Mouse (Mus musculus) stomach, embryonic 14.5 days (tissue): ENCODE results near the gene Aldh1b1. TPM values are rescaled to one million over a fixed set of nuclear protein-coding genes. Genes with fewer than 3 reads are reported as not detected.

Source experiments
- ATAC-seq: fragments of 200-750 bp; cut with Nextera tagmentation; 2 replicates; pipeline ENCODE4 v1.8.0; 2017; ENCODE audit warnings: low read depth, moderate TSS enrichment; ENCODE audit not compliant: insufficient number of reproducible peaks, insufficient read depth, low FRiP score
- H3K27ac ChIP-seq: fragments of 300-500 bp; sonication (generic); 2 replicates; pipeline ENCODE4 v1.5.1; 2014; ENCODE audit warnings: mild to moderate bottlenecking, low read length, moderate library complexity, mixed read lengths
- H3K27me3 ChIP-seq: fragments of 300-500 bp; sonication (generic); 2 replicates; pipeline ENCODE4 v1.6.1; 2014; ENCODE audit warnings: low read length, control low read depth, mixed read lengths; ENCODE audit not compliant: control insufficient read depth, insufficient read depth
- H3K36me3 ChIP-seq: fragments of 300-500 bp; sonication (generic); 2 replicates; pipeline ENCODE4 v1.6.1; 2014; ENCODE audit warnings: mild to moderate bottlenecking, control low read depth, low read length, moderate library complexity, mixed read lengths; ENCODE audit not compliant: control insufficient read depth, insufficient read depth
- H3K4me1 ChIP-seq: fragments of 300-500 bp; sonication (generic); 2 replicates; pipeline ENCODE4 v1.6.1; 2014; ENCODE audit warnings: low read length, control low read depth, mixed read lengths; ENCODE audit not compliant: control insufficient read depth, insufficient read depth
- H3K4me2 ChIP-seq: fragments of 300-500 bp; sonication (generic); replicated peaks from 2 replicates; pipeline ENCODE4 v1.6.1; 2014; ENCODE audit warnings: low read depth, low read length, control low read depth
- H3K4me3 ChIP-seq: fragments of 300-500 bp; sonication (generic); 2 replicates; pipeline ENCODE4 v1.5.1; 2014; ENCODE audit warnings: low read depth, low read length, control low read depth
- H3K9ac ChIP-seq: fragments of 300-500 bp; sonication (generic); replicated peaks from 2 replicates; pipeline ENCODE4 v1.6.1; 2014; ENCODE audit warnings: low read depth, mild to moderate bottlenecking, control low read depth, low read length, moderate library complexity, mixed read lengths
- H3K9me3 ChIP-seq: fragments of 300-500 bp; sonication (generic); 2 replicates; pipeline ENCODE4 v1.6.1; 2016; ENCODE audit warnings: low read depth, low read length, control low read depth; ENCODE audit not compliant: control insufficient read depth
- WGBS: fragments of 180-500 bp; shearing (Covaris S2); extraction: QIAGEN DNeasy Blood & Tissue Kit; methylation state at CpG from one replicate; pipeline ENCODE4 v1.1.7; 2014; 5-methylcytosine and 5-hydroxymethylcytosine counted together
- polyA plus RNA-seq: library from polyadenylated mRNA; unstranded; fragments of >200 nt; fragmentation: Nextera tagmentation; extraction: Ambion mirVana; gene quantifications from 2 replicates; pipeline ENCODE4 v1.2.1, GENCODE M21; 2014

Aldh1b1 gene
- polyA plus RNA-seq, 1 experiment from 2014 or later: 5.0 TPM

DNA sequence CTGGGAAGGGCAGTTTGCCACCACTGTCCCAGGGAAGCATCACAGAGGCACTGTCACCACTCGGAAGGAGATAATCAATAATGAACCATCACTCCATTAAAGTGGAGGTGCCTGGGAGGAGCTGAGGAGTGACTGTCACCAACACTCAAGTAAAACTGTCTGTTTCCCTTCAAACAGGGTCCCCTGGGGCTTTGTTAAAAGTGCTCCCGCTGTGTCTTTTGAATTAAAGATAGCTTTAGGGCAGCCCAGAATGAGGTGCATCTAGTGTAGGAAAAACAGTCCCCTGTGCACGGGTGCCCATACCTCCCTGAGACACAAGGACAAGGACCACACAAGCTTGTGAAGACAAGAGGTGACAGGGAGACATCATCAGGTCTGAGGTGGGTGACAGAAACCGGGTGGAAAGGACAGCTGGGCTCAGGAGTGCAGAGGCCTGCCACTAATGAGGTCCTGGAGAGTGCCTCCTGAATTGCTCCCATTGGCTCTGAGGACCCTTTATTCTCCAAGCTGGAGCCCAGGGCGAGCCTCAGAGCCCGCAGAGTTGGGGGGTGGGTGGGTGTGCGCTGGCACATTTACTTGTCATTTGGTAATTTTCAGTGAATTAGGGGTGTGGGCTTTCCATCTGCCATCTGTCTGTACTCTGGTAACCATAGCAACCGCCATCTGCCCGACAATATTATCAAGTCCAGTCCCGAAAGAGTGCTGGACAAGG is 25.4 kb downstream of the Aldh1b1 start:
- no peak for ATAC-seq
- no peak overlapping the region for H3K27ac ChIP-seq
- H3K36me3 ChIP-seq: no peaks in the 10 kb centered on the region
- H3K4me1 ChIP-seq: peaks cover 10% of the 10 kb centered on the region; the same call in 1 of the 2 replicates
- no peak overlapping the region for H3K9ac ChIP-seq
- 11% methylated on average over 10 of the region's 10 CpGs for WGBS
- H3K27me3 ChIP-seq: peaks cover 45% of the 10 kb centered on the region
- no peak overlapping the region for H3K4me3 ChIP-seq
- no peaks in the 10 kb centered on the region for H3K9me3 ChIP-seq
- no peak overlapping the region for H3K4me2 ChIP-seq

DNA sequence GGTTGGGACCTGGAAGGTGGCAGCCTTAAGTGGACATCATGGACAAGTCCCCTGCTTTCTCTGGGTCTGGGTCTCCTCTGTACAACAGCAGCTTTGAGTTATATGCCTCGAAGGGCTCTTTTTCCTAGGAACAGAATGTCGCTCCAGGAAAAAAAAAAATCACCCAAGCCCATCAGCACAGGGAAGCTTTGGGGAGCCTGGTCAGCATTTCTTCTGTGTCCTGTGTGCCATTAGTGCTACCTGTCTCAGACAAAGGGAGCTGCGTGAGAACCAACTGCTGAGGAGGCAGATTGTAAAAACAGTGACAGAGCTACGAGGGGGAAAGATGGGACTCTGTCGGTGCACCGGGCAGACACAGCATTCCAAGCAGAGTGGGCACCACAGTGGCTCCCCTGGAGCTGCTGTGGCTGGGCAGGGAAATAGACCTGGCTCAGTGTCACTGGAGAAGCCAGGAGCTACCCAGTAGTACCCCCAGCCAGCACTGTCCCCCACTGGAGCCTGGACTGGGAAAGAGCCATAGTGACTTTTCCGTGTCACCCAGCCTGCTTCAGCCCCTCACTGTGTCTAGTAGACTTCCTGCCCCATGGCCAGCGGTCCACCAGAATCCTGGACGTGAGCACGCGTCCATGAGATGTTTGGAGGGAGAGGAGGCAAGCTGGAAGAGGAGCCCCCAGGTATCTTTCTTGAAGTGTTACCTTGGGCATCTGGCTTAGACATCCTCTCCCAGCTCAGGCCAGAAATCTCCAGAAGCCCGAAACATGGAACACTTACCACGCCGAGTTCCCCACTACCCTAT is 26.1 kb downstream of the Aldh1b1 start:
- WGBS: 34% methylated on average over 14 of the region's 14 CpGs
- H3K27ac ChIP-seq: no peak overlapping the region
- H3K4me1 ChIP-seq: peaks cover 3% of the 10 kb centered on the region; the same call in 1 of the 2 replicates
- H3K36me3 ChIP-seq: no peaks in the 10 kb centered on the region
- H3K4me3 ChIP-seq: no peak overlapping the region
- H3K27me3 ChIP-seq: peaks cover 45% of the 10 kb centered on the region
- no peak overlapping the region for H3K4me2 ChIP-seq
- ATAC-seq: no peak
- H3K9me3 ChIP-seq: no peaks in the 10 kb centered on the region
- no peak overlapping the region for H3K9ac ChIP-seq

GRCm38 (mm10) chr4:45826275-45827040 is 27.6 kb downstream of the Aldh1b1 start, which contains the start of gene Igfbpl1:
TSS of gene Igfbpl1 (minus strand) at chr4:45826923.
- no peak within 1 kb of the TSS for H3K27ac ChIP-seq
- H3K27me3 ChIP-seq: peaks cover 45% of the 10 kb centered on the region
- H3K4me1 ChIP-seq: peaks cover 3% of the 10 kb centered on the region; the same call in 1 of the 2 replicates
- H3K4me3 ChIP-seq: peak within 1 kb of the TSS; percentile 40
- H3K9me3 ChIP-seq: no peaks in the 10 kb centered on the region
- WGBS: 1% methylated on average over 91 of the region's 91 CpGs
- peak within 1 kb of the TSS; percentile 62 for H3K4me2 ChIP-seq
- peak; percentile 42; the same call in 1 of the 2 replicates for ATAC-seq
- H3K9ac ChIP-seq: no peak within 1 kb of the TSS; the same call in 1 of the 2 replicates
- no peaks in the 10 kb centered on the region for H3K36me3 ChIP-seq

DNA sequence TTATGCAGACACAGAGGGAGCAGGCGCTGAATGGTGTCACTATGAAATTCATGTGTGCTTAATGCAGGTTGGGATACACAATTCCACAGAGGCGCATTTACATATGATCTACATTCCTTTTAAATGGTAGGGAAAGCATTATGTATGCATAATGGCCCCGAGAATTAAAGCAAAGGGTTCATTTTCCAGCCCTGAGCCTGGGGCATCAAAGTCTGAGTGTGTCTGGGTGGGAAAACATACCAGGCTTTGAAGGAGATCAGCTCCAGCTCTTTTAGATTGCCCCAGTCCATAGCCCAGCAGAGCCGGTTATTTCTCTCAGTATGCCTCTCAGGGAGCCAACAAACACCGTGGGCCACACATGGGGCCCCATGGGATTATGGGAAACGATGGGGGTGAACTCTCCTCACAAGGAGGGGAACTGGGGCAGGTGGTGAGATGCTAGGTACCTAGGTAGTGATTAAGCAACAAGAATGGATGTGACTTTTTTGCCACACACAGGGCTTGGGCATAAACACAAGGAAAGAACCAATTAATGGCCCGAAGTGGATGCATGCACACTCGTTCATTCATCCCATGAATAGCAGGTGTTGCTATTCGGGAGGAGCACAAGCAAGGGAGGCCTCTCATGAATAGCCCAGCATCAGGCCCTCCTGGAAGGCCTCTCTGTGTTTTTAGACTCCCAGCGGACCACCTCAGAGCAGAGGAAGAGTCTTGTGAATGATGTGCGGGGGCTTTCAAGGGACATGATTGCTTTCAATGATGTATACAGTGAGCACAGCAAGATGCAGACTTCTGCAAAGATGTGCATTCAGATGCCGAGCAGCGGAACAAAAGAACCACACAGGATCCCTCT is 31.3 kb downstream of the Aldh1b1 start:
- H3K27me3 ChIP-seq: peaks cover 32% of the 10 kb centered on the region
- no peak for ATAC-seq
- no peak overlapping the region for H3K27ac ChIP-seq
- H3K36me3 ChIP-seq: no peaks in the 10 kb centered on the region
- no peak overlapping the region for H3K4me2 ChIP-seq
- H3K4me3 ChIP-seq: no peak overlapping the region
- no peak overlapping the region for H3K9ac ChIP-seq
- no peaks in the 10 kb centered on the region for H3K9me3 ChIP-seq
- WGBS: 60% methylated on average over 13 of the region's 13 CpGs
- peaks cover 3% of the 10 kb centered on the region; the same call in 1 of the 2 replicates for H3K4me1 ChIP-seq

DNA sequence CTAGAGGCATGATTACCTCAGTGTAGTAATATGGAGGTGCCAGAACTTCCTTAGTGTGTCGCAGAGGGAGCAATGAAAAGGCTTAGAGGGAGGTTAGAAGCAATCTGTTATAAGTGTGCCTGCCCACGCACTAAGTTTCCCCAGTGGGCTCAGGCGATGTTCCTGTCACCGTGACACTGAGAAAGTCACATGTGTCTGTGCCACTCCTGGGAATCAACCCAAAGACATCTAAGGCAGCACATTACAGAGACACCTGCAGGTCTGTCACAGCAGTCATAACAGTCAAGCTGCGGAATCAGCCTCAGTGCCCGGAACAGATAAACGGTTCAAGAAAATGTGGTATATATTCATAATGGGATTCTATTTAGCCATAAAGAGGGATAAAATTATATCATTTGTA is 33.2 kb downstream of the Aldh1b1 start:
- Histone ChIP-seq H3K9ac (no peak overlapping the region), H3K36me3 (no peaks in the 10 kb centered on the region), H3K4me2 (no peak overlapping the region), H3K27me3 (peaks cover 13% of the 10 kb centered on the region), H3K9me3 (no peaks in the 10 kb centered on the region), H3K27ac (no peak overlapping the region), H3K4me3 (no peak overlapping the region), H3K4me1 (no peaks in the 10 kb centered on the region; the same call in 1 of the 2 replicates)
- ATAC-seq: no peak
- WGBS: 89% methylated on average over 7 of the region's 7 CpGs

DNA sequence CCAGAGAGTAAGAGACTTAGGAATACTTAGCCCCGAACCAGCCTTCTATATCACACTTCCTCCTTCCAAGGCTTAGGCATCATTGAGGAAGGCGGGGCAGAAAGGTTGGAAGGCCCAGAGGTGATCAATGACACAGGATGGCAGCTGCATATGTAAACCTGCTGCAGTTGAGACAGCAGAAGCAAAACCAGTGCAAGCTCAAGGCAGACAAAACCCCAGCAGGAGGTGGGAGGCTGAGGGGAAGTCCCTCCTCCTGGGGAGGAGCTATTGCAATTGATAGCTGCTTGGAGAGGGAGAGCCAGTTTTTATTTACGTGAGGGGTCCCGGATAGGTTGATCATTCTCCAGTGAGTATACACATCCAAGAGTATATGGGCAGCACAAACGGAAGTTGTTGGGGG is 34.6 kb downstream of the Aldh1b1 start:
- Histone ChIP-seq H3K36me3 (no peaks in the 10 kb centered on the region), H3K4me3 (no peak overlapping the region), H3K27ac (no peak overlapping the region), H3K27me3 (0 out of 2 replicates have a peak, but pooled peaks cover 2% of the 10 kb centered on the region), H3K4me1 (no peaks in the 10 kb centered on the region), H3K9me3 (no peaks in the 10 kb centered on the region), H3K4me2 (no peak overlapping the region), H3K9ac (no peak overlapping the region)
- no peak for ATAC-seq
- WGBS: 39% methylated on average over 5 of the region's 5 CpGs

DNA sequence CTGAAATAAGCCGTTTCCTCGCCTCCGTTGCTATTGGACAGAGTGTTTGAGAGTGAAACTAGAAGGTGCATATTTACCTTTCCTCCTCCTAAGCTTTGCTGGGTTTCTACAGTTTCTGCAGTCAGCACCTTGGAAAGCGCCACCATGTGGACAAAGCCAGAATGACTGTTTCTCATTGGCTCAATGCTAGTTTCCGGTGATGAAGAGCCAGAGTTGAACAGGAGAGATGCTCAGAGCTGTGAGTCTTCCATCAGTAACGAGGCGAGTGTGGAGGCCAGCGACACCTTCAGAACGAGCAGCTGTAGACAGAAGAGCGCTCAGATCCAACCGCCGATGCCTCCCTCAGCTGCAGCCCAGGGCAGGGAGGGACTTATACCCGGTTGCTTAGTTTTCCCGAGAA is 45.5 kb downstream of the Aldh1b1 start:
- Histone ChIP-seq H3K27ac (no peak overlapping the region), H3K4me2 (no peak overlapping the region), H3K4me3 (no peak overlapping the region), H3K27me3 (no peaks in the 10 kb centered on the region), H3K4me1 (no peaks in the 10 kb centered on the region), H3K36me3 (no peaks in the 10 kb centered on the region), H3K9me3 (no peaks in the 10 kb centered on the region), H3K9ac (no peak overlapping the region)
- 45% methylated on average over 14 of the region's 14 CpGs for WGBS
- no peak for ATAC-seq
